In the genomic region with DNA sequence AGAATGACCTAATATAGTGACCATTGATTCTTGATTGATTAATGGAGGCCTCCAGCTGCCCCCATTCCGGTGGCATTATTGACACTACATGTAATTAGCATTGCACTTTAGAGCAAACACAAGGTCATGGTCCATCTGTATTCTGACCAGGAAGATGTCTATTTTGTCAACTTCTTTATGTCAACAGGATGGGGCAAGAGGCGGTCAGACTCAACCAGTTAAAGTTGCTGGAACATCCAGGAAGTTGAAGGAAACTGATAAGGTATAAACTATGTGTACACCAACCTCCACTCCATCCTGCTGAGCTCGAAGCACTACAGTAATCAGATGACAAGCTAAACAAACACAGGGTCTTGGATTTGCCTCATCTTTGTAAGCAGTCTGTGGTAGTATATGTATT, we compare ENCODE assay signal across 19 mouse cellular contexts.
"Had no signal": no experiment of that assay in that cellular context is flagged by ENCODE, and none has a peak within 500 bp of the region (broad histone marks: within the 10 kb centered on the region; RNA-seq: fewer than 3 reads in every experiment).

No protein-coding gene starts in this region.

- ATAC-seq: liver, embryonic 12.5 days; liver, postnatal 0 days; lung, postnatal 0 days; midbrain, embryonic 16.5 days had no signal

- H3K9ac ChIP-seq: liver, embryonic 12.5 days; liver, embryonic 14.5 days; liver, postnatal 0 days; lung, embryonic 15.5 days; midbrain, embryonic 12.5 days; neural tube, embryonic 12.5 days had no signal

- H3K27me3 ChIP-seq: liver, embryonic 12.5 days; lung, embryonic 15.5 days; megakaryocyte, embryonic 14.5 days; midbrain, embryonic 12.5 days; neural tube, embryonic 12.5 days had no signal

- DNase-seq: liver, postnatal 0 days; lung, adult 2 months; lung, postnatal 14 days; lung, postnatal 36 days; midbrain, embryonic 14.5 days; right cerebral cortex, postnatal 14 days; right cerebral cortex, postnatal 4 days; spleen, adult 18-20 months; thymus, adult 18-20 months; thymus, postnatal 36 days had no signal

- H3K9me3 ChIP-seq: liver, embryonic 12.5 days; lung, embryonic 15.5 days; megakaryocyte, embryonic 14.5 days; midbrain, embryonic 12.5 days; neural tube, embryonic 12.5 days had no signal

- H3K36me3 ChIP-seq: liver, embryonic 12.5 days; lung, embryonic 15.5 days; midbrain, embryonic 12.5 days; neural tube, embryonic 12.5 days had no signal

- H3K4me1 ChIP-seq: liver, embryonic 12.5 days; megakaryocyte, embryonic 14.5 days; midbrain, embryonic 12.5 days; neural tube, embryonic 12.5 days had no signal

- H3K4me3 ChIP-seq: liver, embryonic 12.5 days; lung, embryonic 15.5 days; megakaryocyte, embryonic 14.5 days; midbrain, embryonic 12.5 days; neural tube, embryonic 12.5 days had no signal

- H3K4me2 ChIP-seq: liver, embryonic 12.5 days; lung, embryonic 15.5 days; midbrain, embryonic 12.5 days; neural tube, embryonic 12.5 days had no signal

- H3K27ac ChIP-seq: liver, embryonic 12.5 days; liver, embryonic 14.5 days; lung, embryonic 15.5 days; macrophage; midbrain, embryonic 12.5 days; neural tube, embryonic 12.5 days had no signal
